Comparison of ENCODE assay signal across 22 mouse cellular contexts in the genomic region with DNA sequence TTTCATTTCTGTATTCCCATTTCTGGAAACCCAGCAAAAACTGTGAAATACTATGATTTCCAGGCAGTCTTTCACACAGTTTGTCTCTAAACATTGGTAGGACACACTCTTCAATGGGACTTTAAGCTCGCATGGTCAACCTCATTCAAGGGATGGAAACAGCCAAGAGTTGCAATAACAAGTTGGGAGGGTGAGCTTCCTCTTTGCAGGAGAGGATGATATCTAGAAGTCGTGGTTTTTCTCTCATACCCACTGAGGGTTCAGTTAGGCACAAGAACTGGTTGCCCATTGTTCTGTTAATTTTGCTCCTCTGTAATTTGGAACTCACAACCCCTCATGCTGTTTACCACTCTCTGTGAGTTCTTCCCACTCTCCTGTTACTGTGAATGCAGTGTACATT.
DNase-seq lines count a peak whose midpoint lies in the region; ATAC-seq lines count a peak whose summit lies in the region.
"Had no signal": no experiment of that assay in that cellular context is flagged by ENCODE, and none has a peak within 500 bp of the region (broad histone marks: within the 10 kb centered on the region; RNA-seq: fewer than 3 reads in every experiment).

No protein-coding gene starts in this region.

- no peak overlapping the region for H3K4me3 ChIP-seq in heart, embryonic 10.5 days
- no peak overlapping the region for H3K4me3 ChIP-seq in heart, embryonic 12.5 days

- H3K4me1 ChIP-seq in heart, embryonic 10.5 days = peaks cover 5% of the 10 kb centered on the region
- 0 out of 2 replicates have a peak, but pooled peaks cover 5% of the 10 kb centered on the region for H3K4me1 ChIP-seq in heart, embryonic 12.5 days (replicated peaks)

- DNase-seq in heart, embryonic 10.5 days (ENCODE audit: low spot score) = peak; percentile 41
- DNase-seq in 416B (ENCODE audit: low read depth) = peak; percentile 60
- no peak for DNase-seq in layer of hippocampus, adult 18-20 months (ENCODE audit: low spot score in 2 of 2)
- no peak for DNase-seq in spleen, postnatal 14 days (ENCODE audit: low spot score in 2 of 2)
- DNase-seq: adrenal gland, adult 2 months; adrenal gland, adult 8-10 months; adrenal gland, postnatal 10 days; adrenal gland, postnatal 14 days; adrenal gland, postnatal 25 days; adrenal gland, postnatal 36 days; B cell, adult 2 months; cerebellum, adult 11 months; cerebellum, adult 11-12 months; cerebellum, adult 18-20 months; cerebellum, adult 2 months had no signal

- H3K4me2 ChIP-seq in heart, embryonic 12.5 days = no peak overlapping the region

- H3K27ac ChIP-seq in heart, embryonic 10.5 days = no peak overlapping the region
- no peak overlapping the region for H3K27ac ChIP-seq in heart, embryonic 12.5 days (ENCODE audit: poor library complexity, severe bottlenecking)

- H3K9ac ChIP-seq in heart, embryonic 12.5 days = no peak overlapping the region

- 56% methylated on average over 2 of the region's 2 CpGs for WGBS in heart, embryonic 10.5 days
- WGBS in heart, embryonic 12.5 days = 59% methylated on average over 2 of the region's 2 CpGs

- H3K9me3 ChIP-seq in heart, embryonic 10.5 days = no peaks in the 10 kb centered on the region
- no peaks in the 10 kb centered on the region for H3K9me3 ChIP-seq in heart, embryonic 12.5 days (replicated peaks)

- no peak for ATAC-seq in heart, embryonic 12.5 days (ENCODE audit: insufficient number of reproducible peaks, low FRiP score)
- peak; percentile 65 for ATAC-seq in common myeloid progenitor, adult 5-6 weeks (replicated peaks; ENCODE audit: low read depth, poor library complexity, severe bottlenecking)
- ATAC-seq: activated CD4-positive, CD25-positive, alpha-beta regulatory T cell, adult 4 months; CD4-positive, CD25-positive, alpha-beta regulatory T cell, adult 4 months; Patski had no signal

- H3K36me3 ChIP-seq in heart, embryonic 10.5 days = no peaks in the 10 kb centered on the region
- no peaks in the 10 kb centered on the region for H3K36me3 ChIP-seq in heart, embryonic 12.5 days
- H3K36me3 ChIP-seq: G1E had no signal

- H3K27me3 ChIP-seq in heart, embryonic 10.5 days (ENCODE audit: insufficient read depth, poor library complexity, severe bottlenecking) = no peaks in the 10 kb centered on the region
- H3K27me3 ChIP-seq in heart, embryonic 12.5 days (replicated peaks) = no peaks in the 10 kb centered on the region
- H3K27me3 ChIP-seq: CH12.LX, Patski had no signal

Comparison
In these comparisons a context has a peak if more than half of its experiments do, and no peak if none do; other contexts are left out.
1. DNase-seq: peak in heart, embryonic 10.5 days (single experiment) and 416B (single experiment); none in layer of hippocampus, adult 18-20 months (0 of 2) and spleen, postnatal 14 days (0 of 2).